Mouse (Mus musculus): ENCODE results near the gene Rpl41.

DNA sequence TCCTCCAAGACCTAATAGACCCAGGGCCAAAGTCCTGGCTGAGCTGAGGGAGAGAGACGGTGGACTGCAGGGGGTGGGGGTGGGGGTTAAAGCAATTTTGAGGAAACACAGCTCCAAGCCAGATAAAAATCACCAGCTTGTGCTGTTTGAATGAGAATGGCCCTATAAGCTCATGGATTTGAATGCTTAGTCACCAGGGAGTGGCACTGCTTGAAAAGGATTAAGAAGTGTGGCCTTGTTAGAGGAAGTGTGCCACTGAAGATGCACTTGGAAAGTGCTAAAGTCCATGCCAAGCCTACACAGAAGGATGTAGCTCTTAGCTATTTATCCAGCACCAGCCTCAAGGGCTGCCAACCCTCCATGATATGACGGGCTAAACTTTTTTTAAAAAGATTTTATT, 13.9 kb downstream of the Rpl41 start:
- no peak for TF ChIP-seq POLR2A (IDR thresholded peaks at IDR 0.05; ENCODE audit: borderline replicate concordance, insufficient read depth, low read length)
- no peak for TF ChIP-seq CTCF (IDR thresholded peaks at IDR 0.05; ENCODE audit: borderline replicate concordance, insufficient read depth, low read depth, low read length)
